Mouse (Mus musculus) cerebellum, adult 8-10 months (tissue): ENCODE measurements around the gene Tm9sf3.

ENCODE experiments used
- DNase-seq: peaks from one replicate; pipeline ENCODE4 v3.0.0; 2022

Tm9sf3 gene

GRCm38 (mm10) chr19:41165914-41166235 lies 97.9 kb downstream of the Tm9sf3 start:
- DNase-seq: no peak

DNA sequence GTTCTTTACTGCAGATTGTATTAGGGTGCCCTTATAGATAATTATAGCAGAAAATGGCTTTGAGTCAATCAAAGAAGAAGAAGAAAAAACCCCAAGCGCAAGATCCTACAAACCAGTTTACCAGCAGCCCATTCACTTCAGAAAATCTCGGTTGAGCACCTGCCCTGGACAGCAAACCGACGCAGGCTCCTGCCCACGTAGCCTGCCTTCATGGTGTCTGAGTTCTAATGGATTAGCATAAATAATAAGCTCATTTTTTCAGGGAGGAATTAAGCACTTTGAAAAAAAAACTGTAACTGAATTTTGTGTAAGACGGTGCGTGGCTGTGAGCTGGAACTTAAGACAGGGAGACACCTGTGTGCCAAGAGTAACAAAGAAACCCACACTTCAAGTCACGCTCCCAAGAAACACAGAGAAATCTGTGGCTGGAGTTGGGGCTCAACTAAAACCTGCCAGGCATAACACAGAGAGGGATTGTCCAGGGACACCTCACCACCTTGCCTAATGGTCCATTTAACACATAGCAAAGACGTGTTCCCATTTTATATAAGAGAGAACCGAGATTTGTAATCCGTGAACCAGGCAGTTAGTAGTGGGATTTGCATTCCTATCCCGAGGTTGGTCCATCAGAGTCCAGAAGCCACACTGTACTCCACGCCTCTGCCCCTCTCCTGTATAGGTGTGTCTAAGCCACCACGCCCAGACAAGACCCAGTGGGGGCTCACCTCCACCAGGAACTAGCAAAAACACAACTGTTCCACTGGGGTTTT lies 98.5 kb downstream of the Tm9sf3 start:
- no peak for DNase-seq

DNA sequence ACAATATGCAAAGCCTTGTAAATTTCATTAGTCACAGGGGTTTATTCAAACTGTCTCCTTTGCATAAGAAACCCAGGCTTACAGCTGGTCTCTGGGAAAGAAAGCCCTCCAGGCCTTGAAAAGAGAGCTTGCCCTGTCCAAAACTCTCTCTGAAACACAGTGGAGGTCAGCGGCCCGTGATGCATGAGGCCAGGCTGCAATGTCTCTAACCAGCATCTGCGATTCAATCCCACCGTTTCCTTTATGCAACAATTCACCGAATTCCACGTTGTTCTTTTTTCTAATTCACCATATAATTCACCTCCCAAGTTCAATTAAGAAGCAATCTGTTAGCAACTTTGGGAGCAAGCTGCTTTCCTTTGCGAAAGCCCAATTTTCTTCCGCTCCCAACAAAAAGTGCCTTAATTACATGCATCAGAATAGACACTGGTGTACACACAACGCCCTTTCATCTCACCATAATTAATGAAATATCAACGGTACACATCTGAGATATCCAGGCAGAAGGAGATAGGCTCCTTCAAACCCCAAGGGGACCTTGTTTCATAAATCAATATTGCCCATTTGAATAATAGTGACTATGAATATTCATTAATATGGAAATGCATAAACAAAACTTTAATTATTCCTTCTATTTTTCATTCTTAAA lies 99.2 kb downstream of the Tm9sf3 start:
- no peak for DNase-seq
